Mouse (Mus musculus) intestine, embryonic 16.5 days (tissue): ENCODE results near the gene Arsg. TPM values are rescaled to one million over a fixed set of nuclear protein-coding genes. Genes with fewer than 3 reads are reported as not detected.

Experiments
- ATAC-seq: fragments of 200-750 bp; cut with Nextera tagmentation; 2 replicates; pipeline ENCODE4 v1.8.0; 2017; ENCODE audit warnings: moderate TSS enrichment, moderate library complexity
- H3K27ac ChIP-seq: fragments of 300-500 bp; sonication (generic); 2 replicates; pipeline ENCODE4 v1.5.1; 2014; ENCODE audit warnings: mild to moderate bottlenecking, low read length
- H3K27me3 ChIP-seq: fragments of 300-500 bp; sonication (generic); replicated peaks from 2 replicates; pipeline ENCODE4 v1.6.1; 2014; ENCODE audit warnings: low read length, control low read depth, mixed read lengths; ENCODE audit not compliant: control insufficient read depth, insufficient read depth
- H3K36me3 ChIP-seq: fragments of 300-500 bp; sonication (generic); 2 replicates; pipeline ENCODE4 v1.6.1; 2014; ENCODE audit warnings: low read length, control low read depth; ENCODE audit not compliant: control insufficient read depth, insufficient read depth
- H3K4me1 ChIP-seq: fragments of 300-500 bp; sonication (generic); 2 replicates; pipeline ENCODE4 v1.6.1; 2014; ENCODE audit warnings: low read length, control low read depth, mixed read lengths; ENCODE audit not compliant: control insufficient read depth, insufficient read depth
- H3K4me2 ChIP-seq: fragments of 300-500 bp; sonication (generic); 2 replicates; pipeline ENCODE4 v1.6.1; 2014; ENCODE audit warnings: low read depth, low read length, control low read depth
- H3K4me3 ChIP-seq: fragments of 300-500 bp; sonication (generic); 2 replicates; pipeline ENCODE4 v1.5.1; 2014; ENCODE audit warnings: mild to moderate bottlenecking, low read length
- H3K9ac ChIP-seq: fragments of 300-500 bp; sonication (generic); 2 replicates; pipeline ENCODE4 v1.6.1; 2014; ENCODE audit warnings: low read depth, low read length
- H3K9me3 ChIP-seq: fragments of 300-500 bp; sonication (generic); 2 replicates; pipeline ENCODE4 v1.6.1; 2016; ENCODE audit warnings: low read length, control low read depth; ENCODE audit not compliant: control insufficient read depth
- WGBS: fragments of 180-500 bp; shearing (Covaris S2); extraction: QIAGEN DNeasy Blood & Tissue Kit; methylation state at CpG from one replicate; pipeline ENCODE4 v1.1.7; 2014; 5-methylcytosine and 5-hydroxymethylcytosine counted together
- polyA plus RNA-seq: library from polyadenylated mRNA; unstranded; fragments of >200 nt; fragmentation: Nextera tagmentation; extraction: Ambion mirVana; gene quantifications from 2 replicates; pipeline ENCODE4 v1.2.1, GENCODE M21; 2015

Arsg gene
- polyA plus RNA-seq, 1 experiment from 2014 or later = 3.1 TPM

GRCm38 (mm10) chr11:109460586-109460985 lies 12.6 kb upstream of the Arsg start:
- Histone ChIP-seq H3K4me3 (no peak overlapping the region), H3K4me1 (no peaks in the 10 kb centered on the region), H3K27ac (no peak overlapping the region), H3K9ac (no peak overlapping the region), H3K27me3 (no peaks in the 10 kb centered on the region), H3K9me3 (no peaks in the 10 kb centered on the region), H3K36me3 (peaks cover 2% of the 10 kb centered on the region; the same call in 1 of the 2 replicates), H3K4me2 (no peak overlapping the region)
- ATAC-seq = no peak
- 60% methylated on average over 5 of the region's 5 CpGs for WGBS

- 93% methylated on average over 4 of the region's 4 CpGs for WGBS
- no peak for ATAC-seq
- Histone ChIP-seq H3K36me3 (no peaks in the 10 kb centered on the region), H3K27ac (no peak overlapping the region), H3K9ac (no peak overlapping the region), H3K4me3 (no peak overlapping the region), H3K9me3 (no peaks in the 10 kb centered on the region), H3K4me2 (no peak overlapping the region), H3K27me3 (no peaks in the 10 kb centered on the region), H3K4me1 (peaks cover 4% of the 10 kb centered on the region; the same call in 1 of the 2 replicates)
Observed at GRCm38 (mm10) chr11:109465068-109465467, 8.1 kb upstream of the Arsg start.

- H3K36me3 ChIP-seq = no peaks in the 10 kb centered on the region
- no peak overlapping the region for H3K4me3 ChIP-seq
- ATAC-seq = no peak
- H3K27ac ChIP-seq = no peak overlapping the region
- 58% methylated on average over 8 of the region's 8 CpGs for WGBS
- H3K4me2 ChIP-seq = no peak overlapping the region
- no peaks in the 10 kb centered on the region for H3K9me3 ChIP-seq
- no peak overlapping the region for H3K9ac ChIP-seq
- peaks cover 13% of the 10 kb centered on the region; the same call in 1 of the 2 replicates for H3K4me1 ChIP-seq
- H3K27me3 ChIP-seq = no peaks in the 10 kb centered on the region
Observed at GRCm38 (mm10) chr11:109466987-109467386, 6.2 kb upstream of the Arsg start.

- Histone ChIP-seq H3K9ac (no peak overlapping the region), H3K4me3 (no peak overlapping the region), H3K27me3 (no peaks in the 10 kb centered on the region), H3K4me1 (peaks cover 13% of the 10 kb centered on the region; the same call in 1 of the 2 replicates), H3K36me3 (no peaks in the 10 kb centered on the region), H3K27ac (no peak overlapping the region), H3K4me2 (no peak overlapping the region), H3K9me3 (no peaks in the 10 kb centered on the region)
- ATAC-seq = no peak
- 78% methylated on average over 5 of the region's 5 CpGs for WGBS
Observed at GRCm38 (mm10) chr11:109468133-109468532, 5.0 kb upstream of the Arsg start.

GRCm38 (mm10) chr11:109470170-109470569 lies 3.0 kb upstream of the Arsg start:
- Histone ChIP-seq H3K9me3 (no peaks in the 10 kb centered on the region), H3K9ac (no peak overlapping the region), H3K36me3 (no peaks in the 10 kb centered on the region), H3K4me2 (peak overlapping the region; percentile 26), H3K4me1 (peaks cover 13% of the 10 kb centered on the region; the same call in 1 of the 2 replicates), H3K4me3 (no peak overlapping the region), H3K27me3 (no peaks in the 10 kb centered on the region), H3K27ac (peak overlapping the region; percentile 43; the same call in 1 of the 2 replicates)
- 56% methylated on average over 9 of the region's 9 CpGs for WGBS
- no peak for ATAC-seq

GRCm38 (mm10) chr11:109470921-109471861 lies 2.0 kb upstream of the Arsg start:
- ATAC-seq = no peak
- Histone ChIP-seq H3K9ac (peak overlapping the region; percentile 92), H3K9me3 (no peaks in the 10 kb centered on the region), H3K4me2 (peak overlapping the region; percentile 91), H3K4me1 (peaks cover 13% of the 10 kb centered on the region; the same call in 1 of the 2 replicates), H3K27me3 (no peaks in the 10 kb centered on the region), H3K4me3 (peak overlapping the region; percentile 80), H3K36me3 (no peaks in the 10 kb centered on the region), H3K27ac (peak overlapping the region; percentile 91)
- 35% methylated on average over 15 of the region's 15 CpGs for WGBS

- no peaks in the 10 kb centered on the region for H3K36me3 ChIP-seq
Observed at GRCm38 (mm10) chr11:109472171-109472691, 943 bp upstream of the Arsg start.

GRCm38 (mm10) chr11:109472821-109473170 lies 378 bp upstream of the Arsg start:
- ATAC-seq = peak; percentile 66; the same call in 1 of the 2 replicates
- Histone ChIP-seq H3K9me3 (no peaks in the 10 kb centered on the region), H3K4me1 (peaks cover 9% of the 10 kb centered on the region; the same call in 1 of the 2 replicates), H3K4me3 (peak overlapping the region; percentile 80), H3K27ac (peak overlapping the region; percentile 91), H3K36me3 (no peaks in the 10 kb centered on the region), H3K27me3 (no peaks in the 10 kb centered on the region), H3K9ac (peak overlapping the region; percentile 92), H3K4me2 (peak overlapping the region; percentile 91)
- 0% methylated on average over 13 of the region's 13 CpGs for WGBS

More at GRCm38 (mm10) chr11:109472171-109472691, 943 bp upstream of the Arsg start:
- peaks cover 9% of the 10 kb centered on the region; the same call in 1 of the 2 replicates for H3K4me1 ChIP-seq
- H3K27me3 ChIP-seq = no peaks in the 10 kb centered on the region
- H3K9me3 ChIP-seq = no peaks in the 10 kb centered on the region
- peak; percentile 14; the same call in 1 of the 2 replicates for ATAC-seq
- peak overlapping the region; percentile 91 for H3K27ac ChIP-seq
- H3K4me3 ChIP-seq = peak overlapping the region; percentile 80
- WGBS = under 1% methylated on average over 33 of the region's 33 CpGs
- peak overlapping the region; percentile 92 for H3K9ac ChIP-seq
- peak overlapping the region; percentile 91 for H3K4me2 ChIP-seq

GRCm38 (mm10) chr11:109474086-109474742 lies 1.0 kb downstream of the Arsg start:
- ATAC-seq = peak; percentile 10
- Histone ChIP-seq H3K27ac (peak overlapping the region; percentile 91), H3K36me3 (no peaks in the 10 kb centered on the region), H3K4me1 (peaks cover 9% of the 10 kb centered on the region; the same call in 1 of the 2 replicates), H3K4me2 (peak overlapping the region; percentile 91), H3K9me3 (no peaks in the 10 kb centered on the region), H3K9ac (peak overlapping the region; percentile 92), H3K4me3 (peak overlapping the region; percentile 80), H3K27me3 (no peaks in the 10 kb centered on the region)
- WGBS = 11% methylated on average over 14 of the region's 14 CpGs
